Mouse (Mus musculus): ENCODE data around the gene Cyp1a1. TPM values are rescaled to one million over a fixed set of nuclear protein-coding genes. Genes with fewer than 3 reads are reported as not detected.
"Not testable (repeated sequence)": the region's sequence is repeated elsewhere in the genome, so short reads cannot be mapped to it uniquely, and the experiment has no call there.

The Cyp1a1 gene
- polyA plus RNA-seq, 1 experiment from 2014 or later: 0.08 TPM

- 87% methylated on average over 5 of the region's 5 CpGs for WGBS
- H3K9ac ChIP-seq; H3K4me2 ChIP-seq; H3K4me3 ChIP-seq (replicated peaks); H3K9me3 ChIP-seq (replicated peaks); H3K27me3 ChIP-seq; H3K27ac ChIP-seq; ATAC-seq (replicated peaks; ENCODE audit: low FRiP score): not testable (repeated sequence)
- Histone ChIP-seq H3K36me3 (peaks cover 31% of the 10 kb centered on the region), H3K4me1 (peaks cover 15% of the 10 kb centered on the region)
Observed at GRCm38 (mm10) chr9:57710214-57710613, 22.5 kb downstream of the Cyp1a1 start.

DNA sequence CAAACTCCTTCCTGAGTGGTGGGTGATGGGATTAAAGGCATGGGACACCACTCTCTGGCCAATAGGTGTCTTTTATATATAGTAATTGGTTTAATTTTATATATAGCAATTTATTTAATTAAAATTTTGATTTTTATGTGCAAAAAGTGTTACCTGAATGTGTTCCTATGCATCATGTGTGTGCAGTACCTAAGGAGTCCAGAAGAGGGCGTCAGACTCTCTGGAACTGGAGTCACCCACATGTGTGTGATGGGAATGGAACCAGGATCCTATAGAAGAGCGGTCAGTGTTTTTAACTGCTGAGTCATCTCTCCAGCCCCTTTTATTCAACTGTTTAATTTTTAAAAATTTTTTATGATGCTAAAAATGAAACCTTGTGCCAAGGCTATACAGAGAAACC, 24.5 kb downstream of the Cyp1a1 start:
- no peak overlapping the region for H3K4me3 ChIP-seq (replicated peaks)
- H3K9me3 ChIP-seq (replicated peaks): no peaks in the 10 kb centered on the region
- H3K27me3 ChIP-seq: no peaks in the 10 kb centered on the region
- WGBS: 73% methylated on average over 2 of the region's 2 CpGs
- H3K4me2 ChIP-seq: no peak overlapping the region
- H3K36me3 ChIP-seq: peaks cover 51% of the 10 kb centered on the region
- ATAC-seq (replicated peaks; ENCODE audit: low FRiP score): no peak
- H3K9ac ChIP-seq: no peak overlapping the region
- peaks cover 15% of the 10 kb centered on the region for H3K4me1 ChIP-seq
- no peak overlapping the region for H3K27ac ChIP-seq

GRCm38 (mm10) chr9:57718408-57718807, 30.7 kb downstream of the Cyp1a1 start:
- Histone ChIP-seq H3K36me3 (peaks cover 93% of the 10 kb centered on the region), H3K9ac (no peak overlapping the region), H3K27me3 (no peaks in the 10 kb centered on the region), H3K4me3 (replicated peaks) (no peak overlapping the region), H3K4me1 (no peaks in the 10 kb centered on the region), H3K4me2 (no peak overlapping the region), H3K9me3 (replicated peaks) (0 out of 2 replicates have a peak, but pooled peaks cover 2% of the 10 kb centered on the region), H3K27ac (no peak overlapping the region)
- WGBS: 88% methylated on average over 7 of the region's 7 CpGs
- ATAC-seq (replicated peaks; ENCODE audit: low FRiP score): no peak

GRCm38 (mm10) chr9:57720736-57721135, 33.0 kb downstream of the Cyp1a1 start:
- no peak for ATAC-seq (replicated peaks; ENCODE audit: low FRiP score)
- WGBS: 93% methylated on average over 3 of the region's 3 CpGs
- Histone ChIP-seq H3K9ac (no peak overlapping the region), H3K9me3 (replicated peaks) (0 out of 2 replicates have a peak, but pooled peaks cover 2% of the 10 kb centered on the region), H3K4me1 (no peaks in the 10 kb centered on the region), H3K27me3 (no peaks in the 10 kb centered on the region), H3K27ac (no peak overlapping the region), H3K4me2 (no peak overlapping the region), H3K4me3 (replicated peaks) (no peak overlapping the region), H3K36me3 (peaks cover 83% of the 10 kb centered on the region)

- no peak overlapping the region for H3K9ac ChIP-seq
- H3K4me3 ChIP-seq (replicated peaks): no peak overlapping the region
- H3K9me3 ChIP-seq (replicated peaks): 0 out of 2 replicates have a peak, but pooled peaks cover 2% of the 10 kb centered on the region
- H3K27ac ChIP-seq: no peak overlapping the region
- no peak overlapping the region for H3K4me2 ChIP-seq
- H3K36me3 ChIP-seq: peaks cover 82% of the 10 kb centered on the region
- WGBS: 92% methylated on average over 1 of the region's 1 CpGs
- no peaks in the 10 kb centered on the region for H3K27me3 ChIP-seq
- ATAC-seq (replicated peaks; ENCODE audit: low FRiP score): no peak
- H3K4me1 ChIP-seq: no peaks in the 10 kb centered on the region
Observed at GRCm38 (mm10) chr9:57722371-57722770, 34.6 kb downstream of the Cyp1a1 start.

DNA sequence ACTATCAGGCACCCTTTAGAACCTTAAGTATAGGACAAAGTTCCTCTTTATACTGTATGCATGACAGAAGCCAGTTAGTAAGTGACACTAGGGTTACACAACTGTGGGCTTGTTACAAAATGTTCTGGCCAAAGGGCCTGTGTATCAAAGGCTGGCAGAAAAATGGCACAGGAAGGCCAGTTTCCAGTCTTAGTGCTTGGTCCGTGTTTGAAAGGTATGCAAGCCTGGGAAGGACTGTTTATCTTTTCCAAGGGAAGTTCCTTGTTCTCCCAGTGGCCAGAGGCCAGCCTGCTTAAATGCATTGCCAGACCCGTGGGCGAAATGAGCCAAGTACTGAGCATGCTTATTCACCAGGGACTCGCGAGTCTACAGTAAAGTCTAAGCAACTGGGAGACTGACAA, 35.6 kb downstream of the Cyp1a1 start:
- H3K36me3 ChIP-seq: peaks cover 83% of the 10 kb centered on the region
- no peaks in the 10 kb centered on the region for H3K27me3 ChIP-seq
- H3K9ac ChIP-seq: no peak overlapping the region
- no peak overlapping the region for H3K27ac ChIP-seq
- no peak overlapping the region for H3K4me2 ChIP-seq
- H3K4me3 ChIP-seq (replicated peaks): no peak overlapping the region
- 0 out of 2 replicates have a peak, but pooled peaks cover 2% of the 10 kb centered on the region for H3K9me3 ChIP-seq (replicated peaks)
- H3K4me1 ChIP-seq: no peaks in the 10 kb centered on the region
- no peak for ATAC-seq (replicated peaks; ENCODE audit: low FRiP score)
- WGBS: 80% methylated on average over 5 of the region's 5 CpGs

DNA sequence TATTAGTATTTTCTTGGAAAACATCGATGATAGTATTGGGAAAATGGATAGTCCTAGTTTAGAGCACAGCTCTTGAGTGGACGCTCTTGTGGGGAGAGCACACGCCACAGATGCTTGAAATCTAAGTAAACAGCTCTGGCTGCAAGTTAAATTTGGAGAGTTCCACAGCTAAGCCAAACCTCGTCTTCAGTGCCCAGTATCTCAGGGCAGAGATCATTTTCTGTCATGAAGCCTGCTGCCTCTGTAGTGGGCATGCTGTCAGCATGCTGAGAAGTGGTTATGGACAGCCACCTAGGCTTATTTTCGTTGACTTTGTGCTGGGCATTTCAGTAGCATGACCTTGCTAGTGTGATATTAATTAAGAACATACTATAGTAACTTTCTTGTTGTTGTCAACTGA, 36.1 kb downstream of the Cyp1a1 start:
- no peak overlapping the region for H3K27ac ChIP-seq
- no peaks in the 10 kb centered on the region for H3K27me3 ChIP-seq
- no peaks in the 10 kb centered on the region for H3K4me1 ChIP-seq
- H3K9ac ChIP-seq: no peak overlapping the region
- peaks cover 79% of the 10 kb centered on the region for H3K36me3 ChIP-seq
- H3K9me3 ChIP-seq (replicated peaks): 0 out of 2 replicates have a peak, but pooled peaks cover 2% of the 10 kb centered on the region
- no peak for ATAC-seq (replicated peaks; ENCODE audit: low FRiP score)
- H3K4me3 ChIP-seq (replicated peaks): no peak overlapping the region
- 91% methylated on average over 5 of the region's 5 CpGs for WGBS
- no peak overlapping the region for H3K4me2 ChIP-seq

- ATAC-seq (replicated peaks; ENCODE audit: low FRiP score): no peak
- Histone ChIP-seq H3K4me1 (no peaks in the 10 kb centered on the region), H3K27ac (no peak overlapping the region), H3K9me3 (replicated peaks) (0 out of 2 replicates have a peak, but pooled peaks cover 2% of the 10 kb centered on the region), H3K9ac (no peak overlapping the region), H3K27me3 (no peaks in the 10 kb centered on the region), H3K4me2 (no peak overlapping the region), H3K4me3 (replicated peaks) (no peak overlapping the region), H3K36me3 (peaks cover 80% of the 10 kb centered on the region)
- WGBS: 96% methylated on average over 3 of the region's 3 CpGs
Observed at GRCm38 (mm10) chr9:57724701-57725100, 37.0 kb downstream of the Cyp1a1 start.

DNA sequence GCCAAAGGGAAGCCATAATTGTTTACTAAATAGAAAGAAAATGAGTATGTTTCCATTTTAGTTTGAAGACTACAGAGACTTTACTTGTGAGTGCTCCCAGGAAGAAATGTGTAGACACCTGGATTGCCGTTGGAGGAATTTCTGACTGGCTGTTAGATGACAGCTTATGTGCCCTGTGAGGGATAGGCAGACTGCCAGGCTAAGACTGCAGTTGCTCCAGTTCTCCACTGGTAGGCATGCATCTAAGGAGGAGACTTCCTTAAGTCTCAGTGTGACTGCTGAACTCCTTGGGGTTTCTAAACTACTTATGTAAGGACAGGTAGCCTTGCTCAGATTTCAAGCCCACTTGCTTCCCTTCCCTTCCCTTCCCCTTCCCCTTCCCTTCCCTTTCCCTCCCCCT, 40.6 kb downstream of the Cyp1a1 start:
- Histone ChIP-seq H3K9me3 (replicated peaks) (no peaks in the 10 kb centered on the region), H3K4me2 (no peak overlapping the region), H3K27me3 (no peaks in the 10 kb centered on the region), H3K4me3 (replicated peaks) (no peak overlapping the region), H3K36me3 (peaks cover 67% of the 10 kb centered on the region), H3K4me1 (no peaks in the 10 kb centered on the region), H3K27ac (no peak overlapping the region), H3K9ac (no peak overlapping the region)
- no peak for ATAC-seq (replicated peaks; ENCODE audit: low FRiP score)
- 100% methylated on average over 1 of the region's 1 CpGs for WGBS

DNA sequence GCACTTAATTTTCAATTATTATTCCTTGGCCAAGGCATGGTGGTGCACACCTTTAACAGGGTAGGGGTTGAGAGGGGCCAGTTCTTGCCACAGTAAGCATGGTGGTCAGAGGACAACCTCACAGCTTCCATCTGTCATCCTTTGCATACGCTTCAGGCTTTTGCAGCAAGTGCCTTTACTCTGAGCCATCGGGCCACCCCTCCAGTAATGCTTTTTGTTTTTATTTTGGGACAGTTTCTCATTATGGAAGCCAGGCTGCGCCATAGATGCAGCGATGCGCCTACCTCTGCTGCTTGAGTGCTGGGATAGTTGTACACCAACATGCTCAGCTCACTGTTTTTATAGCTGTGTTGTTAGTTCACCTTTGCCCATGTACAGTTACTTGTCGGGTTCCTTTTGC, 45.9 kb downstream of the Cyp1a1 start:
- no peak overlapping the region for H3K9ac ChIP-seq
- H3K27me3 ChIP-seq: no peaks in the 10 kb centered on the region
- H3K4me2 ChIP-seq: no peak overlapping the region
- H3K9me3 ChIP-seq (replicated peaks): no peaks in the 10 kb centered on the region
- ATAC-seq (replicated peaks; ENCODE audit: low FRiP score): no peak
- H3K27ac ChIP-seq: no peak overlapping the region
- H3K36me3 ChIP-seq: peaks cover 49% of the 10 kb centered on the region
- H3K4me3 ChIP-seq (replicated peaks): no peak overlapping the region
- H3K4me1 ChIP-seq: no peaks in the 10 kb centered on the region
- WGBS: 92% methylated on average over 6 of the region's 6 CpGs

- Histone ChIP-seq H3K9me3 (replicated peaks) (no peaks in the 10 kb centered on the region), H3K4me2 (no peak overlapping the region), H3K9ac (no peak overlapping the region), H3K27me3 (no peaks in the 10 kb centered on the region), H3K36me3 (peaks cover 62% of the 10 kb centered on the region), H3K4me3 (replicated peaks) (no peak overlapping the region), H3K27ac (no peak overlapping the region), H3K4me1 (no peaks in the 10 kb centered on the region)
- ATAC-seq (replicated peaks; ENCODE audit: low FRiP score): no peak
- 92% methylated on average over 5 of the region's 5 CpGs for WGBS
Observed at GRCm38 (mm10) chr9:57739863-57740262, 52.1 kb downstream of the Cyp1a1 start.

DNA sequence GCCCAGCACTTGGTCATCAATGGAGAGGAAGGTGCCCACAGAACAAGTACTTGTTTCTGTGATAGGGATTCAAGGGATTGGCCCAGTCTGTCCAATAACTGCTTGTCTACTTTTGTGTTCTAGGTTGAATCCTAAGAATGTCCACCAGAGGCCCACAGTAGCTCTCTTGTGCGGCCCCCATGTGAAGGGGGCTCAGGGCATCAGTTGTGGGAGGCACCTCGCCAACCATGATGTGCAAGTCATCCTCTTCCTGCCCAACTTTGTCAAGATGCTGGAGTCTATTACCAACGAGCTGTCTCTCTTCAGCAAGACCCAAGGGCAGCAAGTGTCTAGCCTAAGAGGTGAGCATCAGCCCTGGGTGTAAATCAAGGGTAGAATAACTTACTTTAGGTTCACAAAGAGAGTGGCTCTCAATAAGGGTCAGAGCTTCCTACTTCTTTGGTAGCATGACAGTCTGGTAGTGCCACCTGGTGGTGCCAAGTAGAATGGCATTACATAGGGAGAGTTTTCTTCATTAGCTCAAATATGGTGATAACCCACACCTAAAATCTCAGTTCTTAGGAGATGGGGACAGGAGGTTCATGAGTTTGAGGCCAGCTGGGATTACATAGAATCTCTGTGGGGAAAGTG, 56.8 kb downstream of the Cyp1a1 start:
- Histone ChIP-seq H3K4me2 (no peak overlapping the region), H3K27ac (no peak overlapping the region), H3K27me3 (no peaks in the 10 kb centered on the region), H3K9ac (no peak overlapping the region), H3K4me3 (replicated peaks) (no peak overlapping the region), H3K36me3 (peaks cover 99% of the 10 kb centered on the region), H3K4me1 (no peaks in the 10 kb centered on the region), H3K9me3 (replicated peaks) (no peaks in the 10 kb centered on the region)
- no peak for ATAC-seq (replicated peaks; ENCODE audit: low FRiP score)
- 72% methylated on average over 3 of the region's 3 CpGs for WGBS

- no peak for ATAC-seq (replicated peaks; ENCODE audit: low FRiP score)
- Histone ChIP-seq H3K4me2 (no peak overlapping the region), H3K27ac (no peak overlapping the region), H3K4me1 (no peaks in the 10 kb centered on the region), H3K9me3 (replicated peaks) (no peaks in the 10 kb centered on the region), H3K36me3 (peaks cover 99% of the 10 kb centered on the region), H3K9ac (no peak overlapping the region), H3K4me3 (replicated peaks) (no peak overlapping the region), H3K27me3 (no peaks in the 10 kb centered on the region)
- WGBS: 78% methylated on average over 1 of the region's 1 CpGs
Observed at GRCm38 (mm10) chr9:57747067-57747466, 59.3 kb downstream of the Cyp1a1 start.
